Mouse (Mus musculus) MEL (cell line): ENCODE measurements at regions not wholly inside any gene's neighbourhood (a gene's known extent, or its start where the extent isn't known, plus 50 kb on each side); places are given as distances from the start of the nearest gene placed in this dataset.

Experiments used
- DNase-seq: peaks from one replicate; pipeline ENCODE4 v3.0.0; 2011; ENCODE audit warnings: low read depth, low spot score
- H3K27ac ChIP-seq: 2 replicates; pipeline ENCODE4 v1.5.1; 2012; ENCODE audit warnings: low read depth, mild to moderate bottlenecking, control low read depth, low read length, moderate library complexity; ENCODE audit not compliant: control insufficient read depth
- H3K27me3 ChIP-seq, 2 experiments: fragments of 150-350 bp in 1 of 2; sonication (generic) in 1 of 2; 2 replicates each; pipeline ENCODE4 v1.6.1; 2012; ENCODE audit warnings: low read length in 2 of 2, mild to moderate bottlenecking in 2 of 2, improper control_type of control experiment in 1 of 2, moderate library complexity in 1 of 2; ENCODE audit not compliant: insufficient read depth in 2 of 2, control insufficient read depth in 1 of 2
- H3K36me3 ChIP-seq, 2 experiments: 2 replicates each; pipeline ENCODE4 v1.6.1; 2012 to 2014; ENCODE audit warnings: low read length in 2 of 2, improper control_type of control experiment in 1 of 2, inconsistent platforms in 1 of 2, mild to moderate bottlenecking in 1 of 2; ENCODE audit not compliant: insufficient read depth in 2 of 2, control insufficient read depth in 1 of 2
- H3K4me1 ChIP-seq, 2 experiments: fragments of 150-350 bp in 1 of 2; sonication (generic) in 1 of 2; 2 replicates each; pipeline ENCODE4 v1.6.1; 2012; ENCODE audit warnings: low read length in 2 of 2, improper control_type of control experiment in 1 of 2, mild to moderate bottlenecking in 1 of 2; ENCODE audit not compliant: insufficient read depth in 2 of 2, control insufficient read depth in 1 of 2
- H3K4me3 ChIP-seq, 2 experiments: fragments of 150-350 bp in 1 of 2; sonication (generic) in 1 of 2; 2 replicates each; pipeline ENCODE4 v1.5.1; 2012; ENCODE audit warnings: low read depth in 2 of 2, low read length in 2 of 2, mild to moderate bottlenecking in 2 of 2, moderate library complexity in 2 of 2, control low read depth in 1 of 2, improper control_type of control experiment in 1 of 2; ENCODE audit not compliant: control insufficient read depth in 1 of 2, insufficient read depth in 1 of 2
- H3K79me2 ChIP-seq: 2 replicates; pipeline ENCODE4 v1.6.1; 2012; ENCODE audit warnings: mild to moderate bottlenecking, low read length, moderate library complexity; ENCODE audit not compliant: control insufficient read depth, poor library complexity, insufficient read depth
- H3K9ac ChIP-seq: 2 replicates; pipeline ENCODE4 v1.6.1; 2012; ENCODE audit warnings: low read depth, mild to moderate bottlenecking, control low read depth, low read length, moderate library complexity; ENCODE audit not compliant: control insufficient read depth, poor library complexity, severe bottlenecking
- H3K9me3 ChIP-seq: fragments of 150-350 bp; sonication (generic); replicated peaks from 2 replicates; pipeline ENCODE4 v1.6.1; 2012; ENCODE audit warnings: mild to moderate bottlenecking, low read length, improper control_type of control experiment, moderate library complexity; ENCODE audit not compliant: insufficient read depth
- CHD2 ChIP-seq: IDR thresholded peaks from 2 replicates; pipeline ENCODE4 v1.6.1; 2011; ENCODE audit warnings: low read length, improper control_type of control experiment
- ELF1 ChIP-seq: IDR thresholded peaks from 2 replicates; pipeline ENCODE4 v1.6.1; 2014; ENCODE audit warnings: low read depth, mild to moderate bottlenecking, inconsistent platforms, low read length, improper control_type of control experiment, moderate library complexity
- EP300 ChIP-seq, 2 experiments: IDR thresholded peaks; 2 replicates each; pipeline ENCODE4 v1.6.1; 2011; ENCODE audit warnings: improper control_type of control experiment in 2 of 2, low read length in 2 of 2, low read depth in 1 of 2, mild to moderate bottlenecking in 1 of 2
- ETS1 ChIP-seq: IDR thresholded peaks from 2 replicates; pipeline ENCODE4 v1.6.1; 2012; ENCODE audit warnings: low read depth, mild to moderate bottlenecking, inconsistent platforms, low read length, improper control_type of control experiment, moderate library complexity
- KAT2A ChIP-seq: conservative IDR thresholded peaks from 2 replicates; pipeline ENCODE4 v1.6.1; 2012; ENCODE audit warnings: low read depth, low read length, improper control_type of control experiment, inconsistent platforms
- MAFK ChIP-seq: IDR thresholded peaks from 2 replicates; pipeline ENCODE4 v1.6.1; 2011; ENCODE audit warnings: low read depth, mild to moderate bottlenecking, low read length, improper control_type of control experiment, borderline replicate concordance
- MAX ChIP-seq: IDR thresholded peaks from 2 replicates; pipeline ENCODE4 v1.6.1; 2011; ENCODE audit warnings: low read length, improper control_type of control experiment
- MAZ ChIP-seq: IDR thresholded peaks from 2 replicates; pipeline ENCODE4 v1.6.1; 2012; ENCODE audit warnings: low read depth, mild to moderate bottlenecking, inconsistent platforms, low read length, improper control_type of control experiment
- POLR2AphosphoS2 ChIP-seq: IDR thresholded peaks from 2 replicates; pipeline ENCODE4 v1.6.1; 2011; ENCODE audit warnings: low read length, improper control_type of control experiment
- POLR2AphosphoS5 ChIP-seq: IDR thresholded peaks from 2 replicates; pipeline ENCODE4 v1.6.1; 2012; ENCODE audit warnings: low read depth, borderline replicate concordance, mild to moderate bottlenecking, inconsistent platforms, low read length, moderate library complexity, mixed read lengths
- SIN3A ChIP-seq: IDR thresholded peaks from 2 replicates; pipeline ENCODE4 v1.6.1; 2012; ENCODE audit warnings: low read length, improper control_type of control experiment, inconsistent platforms
- SMC3 ChIP-seq: IDR thresholded peaks from 2 replicates; pipeline ENCODE4 v1.6.1; 2011; ENCODE audit warnings: low read depth, low read length, improper control_type of control experiment
- TAL1 ChIP-seq: IDR thresholded peaks from 2 replicates; pipeline ENCODE4 v1.6.1; 2012; ENCODE audit warnings: mild to moderate bottlenecking, inconsistent platforms, low read length, moderate library complexity, mixed read lengths
- TBP ChIP-seq: IDR thresholded peaks from 2 replicates; pipeline ENCODE4 v1.8.0; 2011; ENCODE audit warnings: low read depth, low read length, improper control_type of control experiment
- TCF12 ChIP-seq: IDR thresholded peaks from 2 replicates; pipeline ENCODE4 v1.6.1; 2014; ENCODE audit warnings: low read depth, mild to moderate bottlenecking, inconsistent platforms, low read length, improper control_type of control experiment, moderate library complexity
- UBTF ChIP-seq: IDR thresholded peaks from 2 replicates; pipeline ENCODE4 v1.6.1; 2012; ENCODE audit warnings: low read depth, mild to moderate bottlenecking, inconsistent platforms, low read length, improper control_type of control experiment, moderate library complexity, borderline replicate concordance; ENCODE audit not compliant: insufficient read depth
- ZC3H11A ChIP-seq: IDR thresholded peaks from 2 replicates; pipeline ENCODE4 v1.6.1; 2012; ENCODE audit warnings: low read depth, mild to moderate bottlenecking, inconsistent platforms, low read length, improper control_type of control experiment
- ZMIZ1 ChIP-seq: IDR thresholded peaks from 2 replicates; pipeline ENCODE4 v1.6.1; 2012; ENCODE audit warnings: low read depth, mild to moderate bottlenecking, inconsistent platforms, low read length, improper control_type of control experiment, moderate library complexity
- ZNF384 ChIP-seq: IDR thresholded peaks from 2 replicates; pipeline ENCODE4 v1.6.1; 2012; ENCODE audit warnings: low read depth, mild to moderate bottlenecking, inconsistent platforms, low read length, improper control_type of control experiment

- no peak overlapping the region for H3K4me3 ChIP-seq
- H3K9me3 ChIP-seq: no peaks in the 10 kb centered on the region
- H3K4me1 ChIP-seq: no peaks in the 10 kb centered on the region
- DNase-seq: no peak
- H3K27me3 ChIP-seq: peaks cover 0 to 2% of the 10 kb centered on the region in 2 experiments; a peak in 2 of 4 replicates
- no peak overlapping the region for H3K9ac ChIP-seq
- TF ChIP-seq KAT2A (no peak), ZMIZ1 (no peak), SIN3A (no peak), CHD2 (no peak), POLR2AphosphoS2 (no peak), TAL1 (no peak), MAX (no peak), MAFK (no peak), UBTF (no peak), ZNF384 (no peak), TBP (no peak), EP300 (IDR thresholded peaks at IDR 0.05; ENCODE audit: low read depth in 1 of 2, low read length in 2 of 2) (no peak), MAZ (no peak), ETS1 (no peak), ZC3H11A (no peak), POLR2AphosphoS5 (no peak)
- H3K79me2 ChIP-seq: no peaks in the 10 kb centered on the region
- H3K36me3 ChIP-seq: no peaks in the 10 kb centered on the region
- no peak overlapping the region for H3K27ac ChIP-seq
Observed at GRCm38 (mm10) chr4:87647932-87648911, 384.9 kb downstream of the Mllt3 start.

DNA sequence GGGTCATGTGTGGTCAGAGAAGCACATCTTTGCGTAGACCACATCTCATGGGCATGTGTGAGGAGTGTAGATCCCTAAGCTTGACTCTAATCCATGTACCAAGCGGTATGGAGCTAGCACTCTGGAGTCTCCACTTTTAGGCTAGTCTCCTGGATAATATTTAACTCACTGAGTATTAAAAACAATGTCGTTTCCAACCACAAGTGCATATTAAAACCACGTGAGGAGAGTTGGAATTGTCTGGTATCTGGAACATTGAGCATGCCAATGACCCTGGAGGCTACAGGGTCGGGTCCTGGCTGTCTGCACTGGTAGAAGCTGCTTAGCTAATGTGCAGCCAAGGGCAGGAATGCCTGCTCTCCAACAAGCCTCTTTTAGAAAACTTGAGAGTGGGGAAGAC is 391.2 kb downstream of the Mllt3 start:
- H3K36me3 ChIP-seq: no peaks in the 10 kb centered on the region
- no peak for DNase-seq
- TF ChIP-seq ELF1 (no peak), SMC3 (no peak), TCF12 (no peak), UBTF (no peak), KAT2A (no peak), MAZ (no peak), TAL1 (no peak)
- TF ChIP-seq, all 39 proteins: peak for 0
- no peaks in the 10 kb centered on the region for H3K4me1 ChIP-seq
- H3K27ac ChIP-seq: no peak overlapping the region
- no peak overlapping the region for H3K9ac ChIP-seq
- no peak overlapping the region for H3K4me3 ChIP-seq
- H3K27me3 ChIP-seq: peaks cover 0 to under 1% of the 10 kb centered on the region in 2 experiments; a peak in 1 of 4 replicates
- H3K9me3 ChIP-seq: no peaks in the 10 kb centered on the region
- no peaks in the 10 kb centered on the region for H3K79me2 ChIP-seq
